Mouse (Mus musculus) fibroblast of lung, adult 2 months (primary cell): ENCODE measurements around the gene Prex1.

Experiments
- DNase-seq: peaks from one replicate; pipeline ENCODE4 v3.0.0-alpha.2; 2011; ENCODE audit warnings: low read depth

Gene Prex1

GRCm38 (mm10) chr2:166661498-166661897 is 52.1 kb downstream of the Prex1 start:
- no peak for DNase-seq

GRCm38 (mm10) chr2:166658380-166658779 is 55.3 kb downstream of the Prex1 start:
- no peak for DNase-seq

GRCm38 (mm10) chr2:166657451-166658011 is 56.1 kb downstream of the Prex1 start:
- no peak for DNase-seq

- DNase-seq = no peak
These were observed 57.0 kb downstream of the Prex1 start for GRCm38 (mm10) chr2:166656630-166657029.

GRCm38 (mm10) chr2:166655727-166656520 is 57.7 kb downstream of the Prex1 start:
- DNase-seq = no peak

GRCm38 (mm10) chr2:166655308-166655707 is 58.3 kb downstream of the Prex1 start:
- DNase-seq = no peak

GRCm38 (mm10) chr2:166654875-166655274 is 58.8 kb downstream of the Prex1 start:
- DNase-seq = no peak

GRCm38 (mm10) chr2:166653564-166653963 is 60.1 kb downstream of the Prex1 start:
- DNase-seq = no peak

GRCm38 (mm10) chr2:166652672-166653071 is 61.0 kb downstream of the Prex1 start:
- no peak for DNase-seq

GRCm38 (mm10) chr2:166651317-166652030 is 62.2 kb downstream of the Prex1 start:
- no peak for DNase-seq

- no peak for DNase-seq
These were observed 63.2 kb downstream of the Prex1 start for GRCm38 (mm10) chr2:166650414-166650813.

GRCm38 (mm10) chr2:166647242-166647641 is 66.4 kb downstream of the Prex1 start:
- DNase-seq = no peak

GRCm38 (mm10) chr2:166646434-166647088 is 67.1 kb downstream of the Prex1 start:
- DNase-seq = peak; percentile 19

GRCm38 (mm10) chr2:166644816-166645215 is 68.8 kb downstream of the Prex1 start:
- no peak for DNase-seq

GRCm38 (mm10) chr2:166642581-166642987 is 71.0 kb downstream of the Prex1 start:
- DNase-seq = no peak

GRCm38 (mm10) chr2:166639750-166640149 is 73.9 kb downstream of the Prex1 start:
- DNase-seq = no peak

GRCm38 (mm10) chr2:166638947-166639641 is 74.5 kb downstream of the Prex1 start:
- no peak for DNase-seq

- no peak for DNase-seq
These were observed 75.4 kb downstream of the Prex1 start for GRCm38 (mm10) chr2:166638079-166638800.

GRCm38 (mm10) chr2:166637673-166637990 is 76.0 kb downstream of the Prex1 start:
- DNase-seq = no peak

GRCm38 (mm10) chr2:166636867-166637672 is 76.6 kb downstream of the Prex1 start:
- DNase-seq = no peak
